Mouse (Mus musculus) cerebellum, adult 18-20 months (tissue): ENCODE measurements around the gene Pdss1.
"Not testable (repeated sequence)": the region's sequence is repeated elsewhere in the genome, so short reads cannot be mapped to it uniquely, and the experiment has no call there.

Experiments
- DNase-seq, 2 experiments: peaks; one replicate each; pipeline ENCODE4 v3.0.0; 2021

Gene Pdss1

GRCm38 (mm10) chr2:22895282-22896273 lies at the start of gene Pdss1:
TSS of gene Pdss1 (plus strand) at chr2:22895522.
- DNase-seq = peak; percentile 93

GRCm38 (mm10) chr2:22851900-22852299 lies 43.4 kb upstream of the Pdss1 start:
- DNase-seq = no peak

GRCm38 (mm10) chr2:22857501-22857900 lies 37.8 kb upstream of the Pdss1 start:
- DNase-seq = no peak

GRCm38 (mm10) chr2:22862194-22862593 lies 33.1 kb upstream of the Pdss1 start:
- DNase-seq = no peak

- DNase-seq = peak; percentile 54 to 67
These were observed 30.8 kb upstream of the Pdss1 start for GRCm38 (mm10) chr2:22864394-22865037.

GRCm38 (mm10) chr2:22865818-22866217 lies 29.5 kb upstream of the Pdss1 start:
- DNase-seq = no peak

GRCm38 (mm10) chr2:22866894-22867424 lies 28.4 kb upstream of the Pdss1 start:
- DNase-seq = no peak

GRCm38 (mm10) chr2:22873159-22873558 lies 22.2 kb upstream of the Pdss1 start:
- DNase-seq = no peak

- no peak for DNase-seq
These were observed 20.7 kb upstream of the Pdss1 start for GRCm38 (mm10) chr2:22874628-22875027.

- DNase-seq = no peak
These were observed 18.7 kb upstream of the Pdss1 start for GRCm38 (mm10) chr2:22876614-22877013.

GRCm38 (mm10) chr2:22878781-22879180 lies 16.5 kb upstream of the Pdss1 start:
- no peak for DNase-seq

GRCm38 (mm10) chr2:22880726-22881125 lies 14.6 kb upstream of the Pdss1 start:
- not testable (repeated sequence) for DNase-seq

- DNase-seq = peak in 1 of 2 experiments; percentile 7
These were observed 415 bp upstream of the Pdss1 start for GRCm38 (mm10) chr2:22894932-22895281.

GRCm38 (mm10) chr2:22903947-22904346 lies 8.6 kb downstream of the Pdss1 start:
- no peak for DNase-seq

GRCm38 (mm10) chr2:22914421-22914820 lies 19.1 kb downstream of the Pdss1 start:
- no peak for DNase-seq

- no peak for DNase-seq
These were observed 23.3 kb downstream of the Pdss1 start for GRCm38 (mm10) chr2:22918651-22919050.

- not testable (repeated sequence) for DNase-seq
These were observed 30.6 kb downstream of the Pdss1 start for GRCm38 (mm10) chr2:22925911-22926310.

GRCm38 (mm10) chr2:22928259-22928658 lies 32.9 kb downstream of the Pdss1 start:
- no peak for DNase-seq

- DNase-seq = no peak
These were observed 38.2 kb downstream of the Pdss1 start for GRCm38 (mm10) chr2:22933556-22933955.

- DNase-seq = no peak
These were observed 54.6 kb downstream of the Pdss1 start for GRCm38 (mm10) chr2:22949956-22950355.

- no peak for DNase-seq
These were observed 59.0 kb downstream of the Pdss1 start for GRCm38 (mm10) chr2:22954278-22954677.

- DNase-seq = no peak
These were observed 60.6 kb downstream of the Pdss1 start for GRCm38 (mm10) chr2:22955914-22956313.

- DNase-seq = no peak
These were observed 62.1 kb downstream of the Pdss1 start for GRCm38 (mm10) chr2:22957415-22957814.

GRCm38 (mm10) chr2:22961681-22962080 lies 66.4 kb downstream of the Pdss1 start:
- DNase-seq = no peak
